Mouse (Mus musculus) liver, embryonic 13.5 days (tissue): ENCODE measurements around the gene Sike1. TPM values are rescaled to one million over a fixed set of nuclear protein-coding genes. Genes with fewer than 3 reads are reported as not detected.
A peak's percentile ranks its signal among the peaks of the same experiment; 100 is the strongest.

Experiments used
- ATAC-seq: fragments of 200-750 bp; cut with Nextera tagmentation; 2 replicates; pipeline ENCODE4 v1.8.0; 2017; ENCODE audit warnings: low read depth, mild to moderate bottlenecking, moderate number of reproducible peaks, moderate library complexity
- DNase-seq: peaks from one replicate; pipeline ENCODE4 v3.0.0; 2022
- H3K27ac ChIP-seq: fragments of 300-500 bp; sonication (generic); 2 replicates; pipeline ENCODE4 v1.5.1; 2015; ENCODE audit warnings: moderate library complexity, mild to moderate bottlenecking, inconsistent platforms
- H3K27me3 ChIP-seq: fragments of 300-500 bp; sonication (generic); 2 replicates; pipeline ENCODE4 v1.6.1; 2015; ENCODE audit warnings: mild to moderate bottlenecking, inconsistent platforms
- H3K36me3 ChIP-seq: fragments of 300-500 bp; sonication (generic); 2 replicates; pipeline ENCODE4 v1.6.1; 2015; ENCODE audit warnings: mild to moderate bottlenecking, inconsistent platforms
- H3K4me1 ChIP-seq: fragments of 300-500 bp; sonication (generic); replicated peaks from 2 replicates; pipeline ENCODE4 v1.6.1; 2015; ENCODE audit warnings: inconsistent platforms
- H3K4me2 ChIP-seq: fragments of 300-500 bp; sonication (generic); 2 replicates; pipeline ENCODE4 v1.6.1; 2015; ENCODE audit warnings: inconsistent platforms, mild to moderate bottlenecking, moderate library complexity
- H3K4me3 ChIP-seq: fragments of 300-500 bp; sonication (generic); replicated peaks from 2 replicates; pipeline ENCODE4 v1.5.1; 2015; ENCODE audit warnings: mild to moderate bottlenecking, inconsistent platforms
- H3K9ac ChIP-seq: fragments of 300-500 bp; sonication (generic); 2 replicates; pipeline ENCODE4 v1.6.1; 2015; ENCODE audit warnings: mild to moderate bottlenecking, inconsistent platforms
- H3K9me3 ChIP-seq: fragments of 300-500 bp; sonication (generic); replicated peaks from 2 replicates; pipeline ENCODE4 v1.6.1; 2016; ENCODE audit warnings: inconsistent platforms
- WGBS: fragments of 180-500 bp; shearing (Covaris S2); methylation state at CpG from one replicate; pipeline ENCODE4 v1.1.7; 2015; ENCODE audit not compliant: insufficient replicate concordance; 5-methylcytosine and 5-hydroxymethylcytosine counted together
- polyA plus RNA-seq: library from polyadenylated mRNA; unstranded; fragments of >200 nt; fragmentation: Nextera tagmentation; extraction: Ambion mirVana; gene quantifications from 2 replicates; pipeline ENCODE4 v1.2.1, GENCODE M21; 2015

Sike1 gene
- polyA plus RNA-seq, 1 experiment from 2014 or later, result 17.4 TPM

DNA sequence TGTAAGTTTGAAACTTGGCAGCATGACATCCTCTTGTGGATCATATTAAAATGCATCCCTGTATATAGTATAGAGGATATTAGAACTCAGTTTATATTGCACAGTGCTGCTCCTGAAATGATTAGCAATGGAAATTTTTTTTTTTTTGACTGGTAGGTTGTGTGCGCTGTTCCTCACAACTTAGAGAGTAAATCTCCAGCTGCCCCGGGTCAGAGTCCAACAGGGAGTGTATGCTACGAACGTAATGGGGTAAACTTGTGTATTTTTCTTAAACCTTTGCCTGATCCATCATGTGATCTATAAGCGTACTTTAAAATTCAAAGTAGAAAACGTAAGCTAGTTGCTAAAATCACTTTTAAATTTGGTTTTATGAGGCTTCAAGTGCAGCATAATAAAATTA is 44.8 kb downstream of the Sike1 start:
- Histone ChIP-seq H3K9me3 (no peaks in the 10 kb centered on the region), H3K9ac (no peak overlapping the region), H3K36me3 (peaks cover 70% of the 10 kb centered on the region), H3K4me2 (no peak overlapping the region), H3K4me1 (0 out of 2 replicates have a peak, but pooled peaks cover 4% of the 10 kb centered on the region), H3K27me3 (no peaks in the 10 kb centered on the region), H3K27ac (no peak overlapping the region), H3K4me3 (no peak overlapping the region)
- WGBS, result 86% methylated on average over 6 of the region's 6 CpGs
- ATAC-seq (no peak), DNase-seq (no peak)

DNA sequence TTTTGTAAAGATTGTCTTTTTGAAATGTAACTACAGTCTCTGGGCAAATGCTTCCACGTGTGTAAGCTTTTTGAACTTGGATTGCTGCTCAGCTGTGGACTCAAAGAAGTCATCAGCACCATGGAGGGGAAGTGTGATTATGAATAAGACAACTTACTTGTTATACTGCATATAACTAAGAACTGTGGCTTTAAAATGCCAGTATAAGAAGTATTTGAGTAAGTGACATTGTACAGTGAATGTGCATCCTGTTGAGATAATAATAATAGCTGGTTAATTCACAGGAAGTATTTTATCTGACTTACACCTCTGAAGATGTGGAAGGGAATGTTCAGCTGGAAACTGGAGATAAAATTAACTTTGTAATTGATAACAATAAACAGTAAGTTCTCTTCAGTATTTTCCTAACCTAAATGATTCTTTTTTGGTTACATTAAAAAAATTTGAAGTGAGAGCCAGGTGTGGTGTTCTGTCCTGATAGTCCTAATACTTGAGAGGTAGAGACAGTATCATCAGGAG is 45.4 kb downstream of the Sike1 start:
- Histone ChIP-seq H3K4me2 (no peak overlapping the region), H3K4me3 (no peak overlapping the region), H3K9ac (no peak overlapping the region), H3K27me3 (no peaks in the 10 kb centered on the region), H3K4me1 (0 out of 2 replicates have a peak, but pooled peaks cover 4% of the 10 kb centered on the region), H3K27ac (no peak overlapping the region), H3K36me3 (peaks cover 73% of the 10 kb centered on the region), H3K9me3 (no peaks in the 10 kb centered on the region)
- ATAC-seq, result no peak
- no peak for DNase-seq
- WGBS, result 77% methylated on average over 1 of the region's 1 CpGs

DNA sequence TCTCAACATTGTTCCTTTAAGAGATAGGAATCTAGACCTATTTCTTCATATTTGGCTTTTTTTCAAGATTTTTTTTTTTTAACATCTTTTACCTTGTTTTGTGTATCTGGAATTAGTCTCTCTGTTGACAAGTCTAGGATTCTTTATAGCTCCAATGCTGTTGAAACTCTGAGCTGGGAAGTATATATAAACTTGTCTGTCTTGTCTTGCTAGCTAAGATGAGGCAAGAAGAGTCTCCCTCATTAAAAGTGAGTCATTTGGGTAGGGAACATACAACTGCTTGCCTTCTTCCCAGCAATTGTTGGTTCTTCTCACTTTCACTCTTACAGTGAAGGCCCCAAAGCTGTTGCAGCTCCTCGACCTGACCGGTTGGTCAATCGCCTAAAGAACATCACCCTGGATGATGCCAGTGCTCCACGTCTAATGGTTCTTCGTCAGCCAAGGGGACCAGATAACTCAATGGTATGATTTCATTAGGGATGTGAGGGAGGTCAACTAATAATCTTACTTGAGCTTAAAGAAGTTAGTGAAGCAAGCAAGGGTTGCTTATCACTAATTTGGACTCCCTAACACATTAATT is 60.6 kb downstream of the Sike1 start:
- Histone ChIP-seq H3K4me1 (peaks cover 12% of the 10 kb centered on the region), H3K27me3 (no peaks in the 10 kb centered on the region), H3K36me3 (peaks cover 65% of the 10 kb centered on the region), H3K9me3 (no peaks in the 10 kb centered on the region), H3K4me2 (no peak overlapping the region), H3K4me3 (no peak overlapping the region), H3K27ac (no peak overlapping the region), H3K9ac (no peak overlapping the region)
- DNase-seq (no peak), ATAC-seq (no peak)
- 81% methylated on average over 5 of the region's 5 CpGs for WGBS

DNA sequence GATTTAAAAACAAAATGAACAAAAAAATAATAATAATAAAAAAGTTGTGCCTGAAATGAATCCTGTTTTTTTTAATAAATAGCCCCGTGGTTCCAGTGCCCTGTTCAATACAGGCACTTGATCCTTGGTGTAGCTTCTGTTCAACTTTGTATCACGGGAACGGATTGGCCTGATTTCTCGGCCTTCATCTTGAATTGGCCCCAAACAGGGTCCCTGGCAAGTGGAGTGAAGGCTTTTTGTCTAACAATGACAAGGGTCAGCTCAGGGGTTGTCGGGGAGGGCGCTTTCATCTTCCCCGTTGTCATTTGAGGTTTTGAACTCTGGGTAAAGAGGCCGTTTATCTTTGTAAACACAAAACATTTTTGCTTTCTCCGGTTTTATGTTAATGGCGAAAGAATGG is 62.2 kb downstream of the Sike1 start:
- Histone ChIP-seq H3K4me3 (peak overlapping the region; percentile 92), H3K36me3 (peaks cover 66% of the 10 kb centered on the region), H3K9ac (peak overlapping the region; percentile 55), H3K27ac (peak overlapping the region; percentile 62), H3K9me3 (no peaks in the 10 kb centered on the region), H3K4me2 (peak overlapping the region; percentile 83), H3K4me1 (peaks cover 12% of the 10 kb centered on the region), H3K27me3 (no peaks in the 10 kb centered on the region)
- ATAC-seq, result peak; percentile 39
- 5% methylated on average over 10 of the region's 10 CpGs for WGBS
- DNase-seq, result no peak

Other genes starting within 250 kb of the Sike1 start
- 0.15 TPM in 1 of 2 replicates, not detected in the other for gene Tshb, start 213.0 kb upstream of the Sike1 start, polyA plus RNA-seq
- gene Sycp1, start 59.6 kb upstream of the Sike1 start, polyA plus RNA-seq, result 0.03 and 0.06 TPM in 2 replicates
- gene Nr1h5, start 31.6 kb upstream of the Sike1 start, polyA plus RNA-seq, result 4.0 and 4.6 TPM in 2 replicates
- gene Csde1, start 24.7 kb downstream of the Sike1 start, polyA plus RNA-seq, result 136 and 170 TPM in 2 replicates
- 45.1 and 47.1 TPM in 2 replicates for gene Nras, start 62.6 kb downstream of the Sike1 start, polyA plus RNA-seq
- 0.17 and 0.38 TPM in 2 replicates for gene Ampd1, start 78.3 kb downstream of the Sike1 start, polyA plus RNA-seq
- gene Dennd2c, start 106.9 kb downstream of the Sike1 start, polyA plus RNA-seq, result 8.6 and 9.7 TPM in 2 replicates
- 211 and 253 TPM in 2 replicates for gene Bcas2, start 175.9 kb downstream of the Sike1 start, polyA plus RNA-seq